Mouse (Mus musculus): Measurements from ENCODE around the gene Csf3r.
"Not testable (repeated sequence)": the region's sequence is repeated elsewhere in the genome, so short reads cannot be mapped to it uniquely, and the experiment has no call there.

Gene Csf3r

DNA sequence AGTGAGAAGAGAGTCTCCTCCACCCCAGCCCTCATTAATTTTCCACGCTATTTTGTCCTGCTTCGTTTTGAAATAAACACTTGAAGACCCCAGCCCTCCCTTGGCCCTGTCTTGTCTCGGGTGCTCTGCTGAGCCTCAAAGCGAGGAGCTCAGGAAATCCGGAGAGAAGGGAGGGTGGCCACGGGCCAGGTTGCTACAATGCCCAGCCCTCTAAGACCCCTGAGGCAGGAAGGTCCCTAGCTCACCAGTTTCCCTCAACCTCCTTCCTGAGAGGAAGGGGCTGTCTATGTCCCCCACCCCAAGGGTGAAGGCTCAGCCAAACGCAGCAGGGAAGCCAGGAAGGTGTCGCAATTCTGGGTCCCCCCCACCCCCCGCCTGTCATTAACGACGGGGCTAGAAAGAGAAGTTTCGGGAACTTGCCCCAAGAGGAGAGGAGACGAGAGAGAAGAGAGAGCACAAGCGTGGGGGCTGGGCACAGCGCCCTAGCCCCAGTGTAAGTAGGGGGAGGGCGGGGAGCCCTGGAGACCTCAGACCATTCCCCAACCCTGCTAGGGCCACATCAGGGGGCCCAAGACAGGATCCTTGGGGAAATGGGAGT, at the start of gene Csf3r:
TSS of gene Csf3r (plus strand) at position 248 of the 598 bp plus-strand sequence.
- no peak for DNase-seq

GRCm38 (mm10) chr4:125977768-125978167, 46.6 kb upstream of the Csf3r start:
- DNase-seq: no peak

- no peak for DNase-seq
Observed at GRCm38 (mm10) chr4:125983279-125983678, 41.1 kb upstream of the Csf3r start.

- DNase-seq: not testable (repeated sequence)
Observed at GRCm38 (mm10) chr4:125985703-125986102, 38.6 kb upstream of the Csf3r start.

- DNase-seq: no peak
Observed at GRCm38 (mm10) chr4:125987071-125987470, 37.3 kb upstream of the Csf3r start.

DNA sequence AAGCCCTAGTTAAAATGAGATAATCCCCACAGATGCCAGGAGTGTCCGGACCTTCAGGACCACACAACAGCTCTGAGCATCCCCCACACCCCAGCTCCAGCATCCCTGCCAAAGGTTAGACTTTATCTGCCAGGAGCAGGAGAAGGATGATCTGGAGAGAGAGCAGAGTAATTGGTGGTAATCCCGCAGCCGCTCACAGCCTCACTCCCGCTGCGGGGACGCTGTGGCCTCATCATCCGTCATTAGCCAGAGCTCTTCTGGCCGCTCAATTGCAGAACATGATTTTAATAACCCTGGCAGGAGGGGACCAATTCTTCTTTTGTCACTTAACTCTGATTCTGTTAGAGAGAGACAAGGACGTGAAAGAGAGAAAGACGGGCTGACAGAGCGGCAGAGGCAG, 35.3 kb upstream of the Csf3r start:
- no peak for DNase-seq

GRCm38 (mm10) chr4:125990143-125990542, 34.2 kb upstream of the Csf3r start:
- DNase-seq: peak; percentile 45

- DNase-seq: no peak
Observed at GRCm38 (mm10) chr4:125992206-125992605, 32.1 kb upstream of the Csf3r start.

DNA sequence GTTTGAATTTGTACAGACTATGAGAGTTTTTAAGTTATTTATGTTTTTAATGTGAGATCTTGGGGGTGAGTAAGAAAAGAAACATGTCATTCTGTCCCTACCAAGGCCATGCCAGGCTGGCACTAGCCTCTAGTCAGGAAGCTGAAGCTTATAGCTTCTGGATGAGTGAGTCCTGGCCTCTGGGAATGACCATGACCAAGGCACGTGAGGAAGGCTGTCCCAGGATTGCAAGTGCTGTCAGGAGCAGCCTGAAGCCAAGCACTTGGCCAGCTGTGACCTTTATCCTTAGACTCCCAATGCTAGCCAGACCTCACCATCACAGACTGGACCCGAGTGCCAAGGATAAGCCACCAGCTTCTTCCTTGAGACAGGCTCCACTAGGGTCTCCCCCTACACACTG, 31.4 kb upstream of the Csf3r start:
- no peak for DNase-seq

- DNase-seq: no peak
Observed at GRCm38 (mm10) chr4:125996576-125996975, 27.8 kb upstream of the Csf3r start.

GRCm38 (mm10) chr4:125997826-125998225, 26.5 kb upstream of the Csf3r start:
- DNase-seq: no peak

GRCm38 (mm10) chr4:126001311-126002199, 22.8 kb upstream of the Csf3r start:
- DNase-seq: no peak

GRCm38 (mm10) chr4:126017676-126018332, 6.5 kb upstream of the Csf3r start:
- DNase-seq: no peak

- DNase-seq: no peak
Observed at GRCm38 (mm10) chr4:126018966-126019538, 5.3 kb upstream of the Csf3r start.

- no peak for DNase-seq
Observed at GRCm38 (mm10) chr4:126025801-126026200, 1.5 kb downstream of the Csf3r start.

DNA sequence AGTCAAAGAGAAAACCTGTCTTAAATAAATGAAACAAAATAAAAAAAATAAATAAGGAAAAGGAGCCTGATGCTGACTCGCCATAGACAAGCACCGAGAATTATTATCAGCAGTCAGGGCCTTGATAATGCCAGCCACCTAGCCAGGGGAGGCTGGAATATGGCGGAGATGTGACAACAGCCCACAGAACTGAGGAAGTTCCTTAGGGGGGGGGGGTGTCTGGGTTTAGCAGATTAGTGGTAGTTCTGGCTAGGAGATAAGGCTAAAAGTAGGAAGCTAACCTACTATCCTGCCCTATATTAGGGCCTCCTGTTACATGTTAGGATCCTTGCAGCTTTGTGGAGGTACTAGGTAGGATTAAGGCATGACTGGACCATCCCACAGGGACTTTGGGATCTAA, 3.6 kb downstream of the Csf3r start:
- no peak for DNase-seq

DNA sequence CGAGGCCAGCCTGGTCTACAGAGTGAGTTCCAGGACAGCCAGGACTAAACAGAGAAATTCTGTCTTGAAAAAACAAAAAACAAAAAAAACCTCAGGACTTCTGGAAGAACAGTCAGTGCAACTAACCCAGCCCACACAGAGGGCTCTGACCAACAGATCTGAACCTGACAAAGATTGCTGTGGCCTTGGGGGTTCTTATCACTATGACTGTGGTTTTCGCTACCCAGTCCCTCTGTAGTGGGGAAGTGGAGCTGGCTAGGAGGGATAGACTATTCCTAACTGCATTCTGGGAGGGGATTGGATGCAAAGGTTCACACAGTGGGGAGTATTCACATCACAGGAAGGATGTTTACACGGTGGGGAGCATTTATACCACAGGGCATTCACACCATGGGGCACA, 4.7 kb downstream of the Csf3r start:
- DNase-seq: no peak

GRCm38 (mm10) chr4:126030705-126031104, 6.4 kb downstream of the Csf3r start:
- DNase-seq: no peak

DNA sequence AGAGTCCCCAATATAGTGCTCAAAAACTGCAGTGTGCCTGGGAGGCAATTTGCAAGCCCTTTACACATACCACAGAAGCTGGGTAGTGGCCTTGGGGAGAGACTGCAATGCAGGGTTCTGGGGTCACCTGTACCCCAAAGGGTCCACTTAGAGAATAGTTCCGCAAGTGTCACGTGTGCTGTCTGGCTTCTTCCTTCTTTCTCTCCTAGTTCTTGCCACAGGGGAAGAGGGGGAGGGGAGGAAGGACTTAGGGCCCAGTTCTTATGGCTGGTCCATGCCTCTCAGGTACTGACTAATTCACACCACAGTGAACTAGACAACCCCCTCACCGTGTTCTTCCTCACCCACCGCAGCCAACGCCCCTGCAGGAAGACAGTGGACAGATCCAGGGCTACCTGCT, 11.1 kb downstream of the Csf3r start:
- no peak for DNase-seq

DNA sequence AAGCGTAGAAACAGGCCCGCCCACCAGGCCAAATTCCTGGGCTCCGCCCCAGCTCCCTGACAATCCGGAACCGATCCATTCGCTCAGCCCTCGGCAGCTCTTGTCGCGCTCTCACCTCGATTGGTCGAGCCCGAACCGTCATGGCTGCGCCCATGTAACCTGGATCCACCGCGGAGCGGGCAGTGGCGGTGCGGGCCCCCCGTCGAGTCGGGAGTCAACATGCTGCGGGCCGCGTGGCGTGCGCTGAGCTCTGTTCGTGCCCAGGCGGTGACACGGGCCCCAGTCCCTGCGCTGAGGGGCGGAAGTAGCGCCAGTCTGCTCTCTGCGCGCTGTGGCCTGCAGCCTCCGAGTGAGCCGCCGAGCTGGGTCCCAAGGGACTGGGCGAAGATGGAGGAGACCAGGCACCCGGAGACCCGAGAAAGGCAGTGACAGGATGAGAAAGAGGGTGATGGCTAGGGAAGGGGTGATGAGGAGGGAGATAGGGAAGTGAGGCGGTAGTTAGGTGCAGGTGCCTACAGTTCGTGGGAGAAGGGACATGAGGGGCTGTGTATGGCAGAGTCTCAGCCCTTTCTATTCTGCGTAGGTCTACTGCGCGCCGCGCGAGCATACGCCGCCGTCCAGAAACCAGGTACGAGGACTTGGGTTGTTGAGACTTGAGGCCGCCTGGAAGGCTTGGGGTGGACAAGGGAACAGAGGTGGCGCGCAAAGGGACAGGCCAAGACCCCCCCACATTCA, 22.7 kb downstream of the Csf3r start, which contains the start of gene Mrps15:
TSS of gene Mrps15 (plus strand) at position 75 of the 735 bp plus-strand sequence.
- peak; percentile 85 for DNase-seq

- DNase-seq: no peak
Observed at GRCm38 (mm10) chr4:126051617-126052016, 27.3 kb downstream of the Csf3r start.
